Mouse (Mus musculus) kidney, adult 9 months (tissue): Measurements from ENCODE around the gene Armc12.
"Not testable (repeated sequence)": the region's sequence is repeated elsewhere in the genome, so short reads cannot be mapped to it uniquely, and the experiment has no call there.

Experiments used
- DNase-seq: peaks from one replicate; pipeline ENCODE4 v3.0.0; 2022

Gene Armc12

GRCm38 (mm10) chr17:28533327-28533726, 2.7 kb downstream of the Armc12 start:
- no peak for DNase-seq

GRCm38 (mm10) chr17:28537881-28538280, 7.3 kb downstream of the Armc12 start:
- DNase-seq, result no peak

GRCm38 (mm10) chr17:28546925-28547324, 16.3 kb downstream of the Armc12 start:
- DNase-seq, result peak; percentile 27

- no peak for DNase-seq
Observed at GRCm38 (mm10) chr17:28548550-28548949, 17.9 kb downstream of the Armc12 start.

- DNase-seq, result no peak
Observed at GRCm38 (mm10) chr17:28549111-28549510, 18.5 kb downstream of the Armc12 start, which contains the start of gene Clpsl2. Gene Clpsl2 (plus strand): TSS chr17:28549411.

- peak; percentile 74 for DNase-seq
Observed at GRCm38 (mm10) chr17:28553040-28553793, 22.6 kb downstream of the Armc12 start.

- not testable (repeated sequence) for DNase-seq
Observed at GRCm38 (mm10) chr17:28554021-28554420, 23.4 kb downstream of the Armc12 start.

- DNase-seq, result no peak
Observed at GRCm38 (mm10) chr17:28556635-28557396, 26.2 kb downstream of the Armc12 start.

GRCm38 (mm10) chr17:28557772-28558171, 27.2 kb downstream of the Armc12 start:
- no peak for DNase-seq

- no peak for DNase-seq
Observed at GRCm38 (mm10) chr17:28560598-28560997, 30.0 kb downstream of the Armc12 start, which contains the start of gene Clps. Gene Clps (minus strand): TSS chr17:28560766.

GRCm38 (mm10) chr17:28561613-28562012, 31.0 kb downstream of the Armc12 start:
- no peak for DNase-seq

GRCm38 (mm10) chr17:28565181-28565580, 34.6 kb downstream of the Armc12 start:
- peak; percentile 25 for DNase-seq

GRCm38 (mm10) chr17:28567541-28567940, 36.9 kb downstream of the Armc12 start:
- DNase-seq, result no peak

- peak; percentile 40 for DNase-seq
Observed at GRCm38 (mm10) chr17:28571868-28572267, 41.3 kb downstream of the Armc12 start.

- DNase-seq, result no peak
Observed at GRCm38 (mm10) chr17:28572521-28572920, 41.9 kb downstream of the Armc12 start.

- DNase-seq, result no peak
Observed at GRCm38 (mm10) chr17:28572941-28573340, 42.3 kb downstream of the Armc12 start.

GRCm38 (mm10) chr17:28575244-28576125, 44.9 kb downstream of the Armc12 start, which contains the start of gene Lhfpl5:
Gene Lhfpl5 (plus strand): TSS chr17:28575641.
- no peak for DNase-seq

GRCm38 (mm10) chr17:28580396-28580795, 49.8 kb downstream of the Armc12 start:
- DNase-seq, result peak; percentile 69

- no peak for DNase-seq
Observed at GRCm38 (mm10) chr17:28581056-28581455, 50.5 kb downstream of the Armc12 start.

- no peak for DNase-seq
Observed at GRCm38 (mm10) chr17:28586509-28586908, 55.9 kb downstream of the Armc12 start.

- DNase-seq, result no peak
Observed at GRCm38 (mm10) chr17:28588591-28588990, 58.0 kb downstream of the Armc12 start.
